Mouse (Mus musculus) ES-E14 (cell line): ENCODE measurements around the gene Stard9.

Source experiments
- HCFC1 ChIP-seq: IDR thresholded peaks from 2 replicates; pipeline ENCODE4 v1.6.1; 2012; ENCODE audit warnings: low read length, inconsistent platforms, borderline replicate concordance; ENCODE audit not compliant: insufficient read depth
- ZC3H11A ChIP-seq: IDR thresholded peaks from 2 replicates; pipeline ENCODE4 v1.6.1; 2012; ENCODE audit warnings: low read depth, mild to moderate bottlenecking, inconsistent platforms, low read length, borderline replicate concordance

- TF ChIP-seq HCFC1 = no peak
- TF ChIP-seq ZC3H11A = no peak
Measured at GRCm38 (mm10) chr2:120622920-120623319, 6.0 kb upstream of the Stard9 start.
